Mouse (Mus musculus) forebrain, embryonic 13.5 days (tissue): ENCODE measurements at regions not wholly inside any gene's neighbourhood (a gene's known extent, or its start where the extent isn't known, plus 50 kb on each side); places are given as distances from the start of the nearest gene placed in this dataset.

Experiments used
- ATAC-seq: fragments of 200-750 bp; cut with Nextera tagmentation; 2 replicates; pipeline ENCODE4 v1.8.0; 2017
- H3K27ac ChIP-seq: fragments of 300-500 bp; sonication (generic); 2 replicates; pipeline ENCODE4 v1.5.1; 2015; ENCODE audit warnings: inconsistent platforms, mild to moderate bottlenecking, moderate library complexity
- H3K27me3 ChIP-seq: fragments of 300-500 bp; sonication (generic); 2 replicates; pipeline ENCODE4 v1.6.1; 2015; ENCODE audit warnings: mild to moderate bottlenecking, inconsistent platforms
- H3K36me3 ChIP-seq: fragments of 300-500 bp; sonication (generic); 2 replicates; pipeline ENCODE4 v1.6.1; 2015; ENCODE audit warnings: mild to moderate bottlenecking, inconsistent platforms; ENCODE audit not compliant: poor library complexity, severe bottlenecking
- H3K4me1 ChIP-seq: fragments of 300-500 bp; sonication (generic); 2 replicates; pipeline ENCODE4 v1.6.1; 2015; ENCODE audit warnings: inconsistent platforms
- H3K4me2 ChIP-seq: fragments of 300-500 bp; sonication (generic); 2 replicates; pipeline ENCODE4 v1.6.1; 2015; ENCODE audit warnings: inconsistent platforms, mild to moderate bottlenecking, moderate library complexity
- H3K4me3 ChIP-seq: fragments of 300-500 bp; sonication (generic); 2 replicates; pipeline ENCODE4 v1.5.1; 2015; ENCODE audit warnings: mild to moderate bottlenecking, inconsistent platforms
- H3K9ac ChIP-seq: fragments of 300-500 bp; sonication (generic); 2 replicates; pipeline ENCODE4 v1.6.1; 2015; ENCODE audit warnings: mild to moderate bottlenecking, inconsistent platforms
- H3K9me3 ChIP-seq: fragments of 300-500 bp; sonication (generic); replicated peaks from 2 replicates; pipeline ENCODE4 v1.6.1; 2016; ENCODE audit warnings: inconsistent platforms
- WGBS: fragments of 180-500 bp; shearing (Covaris S2); methylation state at CpG from one replicate; pipeline ENCODE4 v1.1.7; 2015; 5-methylcytosine and 5-hydroxymethylcytosine counted together

DNA sequence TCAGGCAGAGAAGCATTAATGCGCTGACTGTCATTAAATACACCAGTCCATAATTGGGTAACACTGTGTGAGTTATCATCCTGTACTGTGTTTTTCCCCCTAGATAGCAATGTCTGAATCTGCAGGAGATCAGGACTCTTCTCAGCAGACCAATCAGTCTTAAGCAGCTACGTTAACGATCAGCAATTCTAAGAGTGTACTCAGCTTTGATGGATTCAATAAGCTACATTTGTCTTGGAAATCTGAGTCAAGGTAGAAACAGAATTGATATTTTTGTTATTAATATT, 442.8 kb upstream of the Nr2f1 start:
- Histone ChIP-seq H3K9ac (no peak overlapping the region), H3K4me2 (no peak overlapping the region), H3K9me3 (no peaks in the 10 kb centered on the region), H3K36me3 (no peaks in the 10 kb centered on the region), H3K4me3 (no peak overlapping the region), H3K4me1 (peaks cover 16% of the 10 kb centered on the region), H3K27me3 (no peaks in the 10 kb centered on the region), H3K27ac (0 out of 2 replicates have a peak overlapping the region, but pooled peaks have one; percentile 25)
- 12% methylated on average over 3 of the region's 3 CpGs for WGBS
- peak; percentile 70 for ATAC-seq

GRCm38 (mm10) chr13:78641687-78642442, 442.3 kb upstream of the Nr2f1 start:
- no peaks in the 10 kb centered on the region for H3K9me3 ChIP-seq
- ATAC-seq: peak; percentile 53
- 0 out of 2 replicates have a peak overlapping the region, but pooled peaks have one; percentile 25 for H3K27ac ChIP-seq
- H3K4me1 ChIP-seq: peaks cover 16% of the 10 kb centered on the region
- 43% methylated on average over 5 of the region's 5 CpGs for WGBS
- no peak overlapping the region for H3K9ac ChIP-seq
- no peak overlapping the region for H3K4me2 ChIP-seq
- no peaks in the 10 kb centered on the region for H3K27me3 ChIP-seq
- no peak overlapping the region for H3K4me3 ChIP-seq
- H3K36me3 ChIP-seq: no peaks in the 10 kb centered on the region

- H3K4me1 ChIP-seq: peaks cover 16% of the 10 kb centered on the region
- no peaks in the 10 kb centered on the region for H3K9me3 ChIP-seq
- no peaks in the 10 kb centered on the region for H3K27me3 ChIP-seq
- no peak overlapping the region for H3K27ac ChIP-seq
- WGBS: 86% methylated on average over 1 of the region's 1 CpGs
- no peak overlapping the region for H3K9ac ChIP-seq
- H3K4me3 ChIP-seq: no peak overlapping the region
- no peak for ATAC-seq
- H3K4me2 ChIP-seq: no peak overlapping the region
- no peaks in the 10 kb centered on the region for H3K36me3 ChIP-seq
These were observed 440.8 kb upstream of the Nr2f1 start for GRCm38 (mm10) chr13:78640340-78640739.

GRCm38 (mm10) chr13:78638462-78638861, 438.9 kb upstream of the Nr2f1 start:
- Histone ChIP-seq H3K4me3 (no peak overlapping the region), H3K27ac (no peak overlapping the region), H3K4me1 (peaks cover 13% of the 10 kb centered on the region), H3K36me3 (no peaks in the 10 kb centered on the region), H3K9me3 (no peaks in the 10 kb centered on the region), H3K27me3 (no peaks in the 10 kb centered on the region), H3K9ac (no peak overlapping the region), H3K4me2 (no peak overlapping the region)
- WGBS: 91% methylated on average over 5 of the region's 5 CpGs
- ATAC-seq: no peak

GRCm38 (mm10) chr13:78631609-78632008, 432.1 kb upstream of the Nr2f1 start:
- no peak overlapping the region for H3K4me2 ChIP-seq
- no peaks in the 10 kb centered on the region for H3K36me3 ChIP-seq
- no peak for ATAC-seq
- 93% methylated on average over 2 of the region's 2 CpGs for WGBS
- H3K9ac ChIP-seq: no peak overlapping the region
- H3K27ac ChIP-seq: no peak overlapping the region
- no peaks in the 10 kb centered on the region for H3K27me3 ChIP-seq
- H3K4me3 ChIP-seq: no peak overlapping the region
- no peaks in the 10 kb centered on the region for H3K9me3 ChIP-seq
- H3K4me1 ChIP-seq: peaks cover 9% of the 10 kb centered on the region; the same call in 1 of the 2 replicates

GRCm38 (mm10) chr13:78629041-78629727, 429.6 kb upstream of the Nr2f1 start:
- Histone ChIP-seq H3K9ac (no peak overlapping the region), H3K36me3 (no peaks in the 10 kb centered on the region), H3K9me3 (no peaks in the 10 kb centered on the region), H3K4me1 (peaks cover 9% of the 10 kb centered on the region; the same call in 1 of the 2 replicates), H3K27ac (no peak overlapping the region), H3K4me2 (peak overlapping the region; percentile 10; the same call in 1 of the 2 replicates), H3K4me3 (no peak overlapping the region), H3K27me3 (0 out of 2 replicates have a peak, but pooled peaks cover 3% of the 10 kb centered on the region)
- peak; percentile 65 for ATAC-seq
- WGBS: 12% methylated on average over 10 of the region's 10 CpGs

- no peak overlapping the region for H3K9ac ChIP-seq
- no peak overlapping the region for H3K4me2 ChIP-seq
- 87% methylated on average over 2 of the region's 2 CpGs for WGBS
- 0 out of 2 replicates have a peak, but pooled peaks cover 3% of the 10 kb centered on the region for H3K27me3 ChIP-seq
- no peak overlapping the region for H3K27ac ChIP-seq
- no peaks in the 10 kb centered on the region for H3K36me3 ChIP-seq
- no peak for ATAC-seq
- H3K4me3 ChIP-seq: no peak overlapping the region
- no peaks in the 10 kb centered on the region for H3K9me3 ChIP-seq
- H3K4me1 ChIP-seq: no peaks in the 10 kb centered on the region
These were observed 424.1 kb upstream of the Nr2f1 start for GRCm38 (mm10) chr13:78623652-78624051.

- Histone ChIP-seq H3K4me2 (no peak overlapping the region), H3K27me3 (no peaks in the 10 kb centered on the region), H3K4me1 (peaks cover 15% of the 10 kb centered on the region; the same call in 1 of the 2 replicates), H3K27ac (peak overlapping the region; percentile 60), H3K4me3 (no peak overlapping the region), H3K9ac (no peak overlapping the region), H3K36me3 (no peaks in the 10 kb centered on the region), H3K9me3 (no peaks in the 10 kb centered on the region)
- WGBS: 92% methylated on average over 1 of the region's 1 CpGs
- peak; percentile 56 for ATAC-seq
These were observed 403.3 kb upstream of the Nr2f1 start for GRCm38 (mm10) chr13:78602861-78603211.

DNA sequence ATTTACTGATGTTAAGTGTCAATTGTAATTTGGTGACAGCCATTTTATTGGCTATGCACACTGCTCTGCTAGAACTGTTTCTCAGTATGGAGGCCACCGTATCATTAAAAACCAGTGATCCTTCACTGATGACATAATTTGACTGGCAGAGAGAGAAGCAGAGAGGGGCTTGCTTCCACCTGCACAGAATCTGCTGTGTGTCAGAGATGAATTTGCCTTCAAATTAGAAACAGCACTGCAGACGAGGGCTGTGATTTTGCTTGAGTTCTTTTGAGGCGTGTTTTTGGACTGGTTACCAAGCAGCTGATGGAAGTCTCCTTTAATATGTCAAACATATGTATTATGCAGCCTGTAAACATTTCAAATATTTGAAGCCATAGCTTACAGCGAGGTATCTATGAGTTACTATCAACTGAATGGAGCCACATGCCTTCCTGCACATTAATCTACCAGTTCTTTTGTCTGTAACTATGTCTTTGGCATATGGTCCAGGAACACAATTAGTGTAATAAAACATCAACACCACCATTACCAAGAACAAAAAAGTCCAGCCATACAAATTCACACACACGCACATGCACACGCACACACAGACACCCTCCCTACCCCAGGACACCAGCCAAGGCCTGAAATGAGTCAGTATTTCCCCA, 402.8 kb upstream of the Nr2f1 start:
- 47% methylated on average over 6 of the region's 6 CpGs for WGBS
- Histone ChIP-seq H3K36me3 (no peaks in the 10 kb centered on the region), H3K27ac (peak overlapping the region; percentile 60), H3K9me3 (no peaks in the 10 kb centered on the region), H3K4me3 (no peak overlapping the region), H3K4me1 (peaks cover 15% of the 10 kb centered on the region; the same call in 1 of the 2 replicates), H3K9ac (no peak overlapping the region), H3K27me3 (no peaks in the 10 kb centered on the region), H3K4me2 (0 out of 2 replicates have a peak overlapping the region, but pooled peaks have one; percentile 2)
- peak; percentile 88 for ATAC-seq

DNA sequence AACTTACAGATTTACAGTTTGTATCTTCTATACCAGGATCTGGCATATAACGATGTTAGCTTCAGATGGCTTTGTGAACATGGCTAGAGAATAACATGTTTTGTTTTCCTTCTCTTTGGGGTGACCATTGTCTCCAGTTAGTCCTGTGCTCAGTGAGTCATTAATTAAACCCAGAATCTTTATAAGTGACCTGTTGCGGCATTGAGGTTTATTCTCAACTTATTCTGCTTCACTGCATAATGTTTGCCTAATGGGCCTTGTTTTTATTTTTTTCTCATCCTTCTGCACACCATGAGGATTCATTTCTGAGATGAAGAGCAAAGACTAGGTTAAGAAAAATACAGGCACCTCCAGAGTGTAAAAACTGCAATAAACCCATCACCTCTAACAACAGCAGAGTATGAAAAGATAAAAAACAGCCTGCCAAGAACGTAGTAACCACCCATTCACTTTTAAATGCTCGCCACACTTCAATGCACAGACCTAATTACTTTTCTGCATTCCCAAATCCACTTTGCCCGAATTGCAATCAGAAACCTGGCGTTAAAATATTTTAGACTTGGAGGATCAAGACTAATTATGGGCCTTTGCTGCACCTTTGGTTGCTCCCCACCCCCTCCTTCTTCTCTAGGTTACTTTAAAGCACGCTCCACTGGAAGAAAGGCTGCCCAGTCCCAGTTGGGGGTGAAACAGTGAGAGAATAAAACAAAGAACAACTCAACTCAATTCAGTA, 381.5 kb upstream of the Nr2f1 start:
- H3K27me3 ChIP-seq: peaks cover 14% of the 10 kb centered on the region
- H3K27ac ChIP-seq: peak overlapping the region; percentile 65
- H3K4me1 ChIP-seq: peaks cover 31% of the 10 kb centered on the region
- H3K4me3 ChIP-seq: no peak overlapping the region
- no peaks in the 10 kb centered on the region for H3K36me3 ChIP-seq
- H3K4me2 ChIP-seq: peak overlapping the region; percentile 12; the same call in 1 of the 2 replicates
- peak; percentile 91 for ATAC-seq
- no peaks in the 10 kb centered on the region for H3K9me3 ChIP-seq
- no peak overlapping the region for H3K9ac ChIP-seq
- 4% methylated on average over 7 of the region's 7 CpGs for WGBS

- Histone ChIP-seq H3K4me2 (no peak overlapping the region), H3K9ac (no peak overlapping the region), H3K4me1 (peaks cover 25% of the 10 kb centered on the region), H3K4me3 (no peak overlapping the region), H3K27me3 (0 out of 2 replicates have a peak, but pooled peaks cover 7% of the 10 kb centered on the region), H3K36me3 (no peaks in the 10 kb centered on the region), H3K27ac (no peak overlapping the region; the same call in 1 of the 2 replicates), H3K9me3 (no peaks in the 10 kb centered on the region)
- WGBS: 78% methylated on average over 1 of the region's 1 CpGs
- ATAC-seq: no peak
These were observed 377.9 kb upstream of the Nr2f1 start for GRCm38 (mm10) chr13:78577497-78577896.
